8 mouse cellular contexts compared by ENCODE assay signal in the genomic region with DNA sequence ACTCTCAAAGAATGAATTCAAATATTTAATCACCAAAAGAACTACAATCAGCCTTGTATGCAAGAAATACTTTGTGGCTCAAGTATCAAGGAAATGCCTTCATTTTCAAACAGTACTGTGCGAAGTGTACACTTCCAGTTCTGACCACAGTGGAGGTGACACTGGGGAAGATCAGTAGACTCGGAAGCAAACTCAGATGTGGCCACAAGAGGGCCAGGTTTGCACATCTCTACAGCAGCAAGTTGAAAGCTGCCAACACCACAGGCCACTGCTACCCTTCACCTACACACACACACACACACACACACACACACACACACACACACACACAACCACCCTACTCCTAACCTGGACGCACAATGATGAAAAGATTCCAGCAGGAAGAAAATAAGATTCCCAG.
DNase-seq lines count a peak whose midpoint lies in the region; TF ChIP-seq lines count a peak whose summit lies in the region.
"Had no signal": no experiment of that assay in that cellular context is flagged by ENCODE, and none has a peak within 500 bp of the region (broad histone marks: within the 10 kb centered on the region; RNA-seq: fewer than 3 reads in every experiment).

No protein-coding gene starts in this region.

- TF ChIP-seq POLR2A in thymus, adult 2 months (IDR thresholded peaks at IDR 0.05; ENCODE audit: control insufficient read depth, extremely low read depth, insufficient read depth, low read length, poor library complexity): no peak
- TF ChIP-seq POLR2A in embryonic fibroblast, embryonic 13.5 days (IDR thresholded peaks at IDR 0.05; ENCODE audit: low read depth, low read length): no peak
- no peak for TF ChIP-seq POLR2A in small intestine, adult 2 months (IDR thresholded peaks at IDR 0.05; ENCODE audit: low read depth, low read length)

- 25% methylated on average over 3 of the region's 3 CpGs for WGBS in thymus, adult 2 months
- 31% methylated on average over 3 of the region's 3 CpGs for WGBS in small intestine, adult 2 months

- H3K36me3 ChIP-seq in thymus, adult 2 months (ENCODE audit: control insufficient read depth, insufficient read depth, low read length): no peaks in the 10 kb centered on the region
- no peaks in the 10 kb centered on the region for H3K36me3 ChIP-seq in small intestine, adult 2 months (ENCODE audit: control insufficient read depth, insufficient read depth, low read length)
- H3K36me3 ChIP-seq: neural tube, embryonic 12.5 days had no signal

- peak; percentile 3 for DNase-seq in thymus, postnatal 25 days
- no peak for DNase-seq in thymus, adult 2 months
- peak; percentile 29 for DNase-seq in adrenal gland, postnatal 25 days
- peak; percentile 64 for DNase-seq in kidney, postnatal 10 days
- peak; percentile 59 for DNase-seq in lung, postnatal 10 days

- no peak overlapping the region for H3K4me3 ChIP-seq in thymus, adult 2 months (ENCODE audit: control insufficient read depth, insufficient read depth, low read length)
- no peak overlapping the region for H3K4me3 ChIP-seq in embryonic fibroblast, embryonic 13.5 days (ENCODE audit: insufficient read depth, low read length)
- H3K4me3 ChIP-seq in small intestine, adult 2 months (ENCODE audit: low read depth, low read length): no peak overlapping the region
- H3K4me3 ChIP-seq: neural tube, embryonic 12.5 days had no signal

- H3K27ac ChIP-seq in thymus, adult 2 months (ENCODE audit: control insufficient read depth, insufficient read depth, low read length): no peak overlapping the region
- H3K27ac ChIP-seq in embryonic fibroblast, embryonic 13.5 days (ENCODE audit: insufficient read depth, low read length): no peak overlapping the region
- no peak overlapping the region for H3K27ac ChIP-seq in small intestine, adult 2 months (ENCODE audit: insufficient read depth, low read depth, low read length)
- H3K27ac ChIP-seq: neural tube, embryonic 12.5 days had no signal

- H3K27me3 ChIP-seq in thymus, adult 2 months (ENCODE audit: control insufficient read depth, insufficient read depth, low read length): no peaks in the 10 kb centered on the region
- H3K27me3 ChIP-seq in small intestine, adult 2 months (ENCODE audit: control insufficient read depth, insufficient read depth, low read length): no peaks in the 10 kb centered on the region
- H3K27me3 ChIP-seq: neural tube, embryonic 12.5 days had no signal

- no peaks in the 10 kb centered on the region for H3K4me1 ChIP-seq in thymus, adult 2 months (replicated peaks; ENCODE audit: control insufficient read depth, insufficient read depth, low read length)
- no peaks in the 10 kb centered on the region for H3K4me1 ChIP-seq in embryonic fibroblast, embryonic 13.5 days (ENCODE audit: control insufficient read depth, insufficient read depth, low read length)
- no peaks in the 10 kb centered on the region for H3K4me1 ChIP-seq in small intestine, adult 2 months (ENCODE audit: control insufficient read depth, insufficient read depth, insufficient read length, low read length)
- H3K4me1 ChIP-seq: neural tube, embryonic 12.5 days had no signal

- no peak for TF ChIP-seq CTCF in thymus, adult 2 months (IDR thresholded peaks at IDR 0.05; ENCODE audit: borderline replicate concordance, control insufficient read depth, extremely low read depth, insufficient read depth, low read length, poor library complexity)
- TF ChIP-seq CTCF in embryonic fibroblast, embryonic 13.5 days (IDR thresholded peaks at IDR 0.05; ENCODE audit: borderline replicate concordance, insufficient read depth, low read length): 0 out of 2 replicates have a peak, but pooled peaks have one; percentile 29
- TF ChIP-seq CTCF in small intestine, adult 2 months (IDR thresholded peaks at IDR 0.05; ENCODE audit: extremely low read depth, insufficient read length, insufficient replicate concordance, low read depth, low read length): peak; percentile 34; the same call in 1 of the 2 replicates
